Mouse (Mus musculus) brain, adult 2 months (tissue): Measurements from ENCODE around the gene Zzz3.

ENCODE experiments used
- DNase-seq: peaks from one replicate; pipeline ENCODE4 v3.0.0; 2011; ENCODE audit warnings: low read depth, low spot score

Zzz3 gene

GRCm38 (mm10) chr3:152495415-152495898, 100.2 kb downstream of the Zzz3 start:
- peak; percentile 64 for DNase-seq

- no peak for DNase-seq
Measured at GRCm38 (mm10) chr3:152497084-152497483, 101.8 kb downstream of the Zzz3 start.

GRCm38 (mm10) chr3:152497842-152498241, 102.6 kb downstream of the Zzz3 start:
- DNase-seq, result no peak

GRCm38 (mm10) chr3:152498968-152499696, 103.9 kb downstream of the Zzz3 start:
- DNase-seq, result no peak

GRCm38 (mm10) chr3:152507900-152508299, 112.6 kb downstream of the Zzz3 start:
- DNase-seq, result peak; percentile 65

- DNase-seq, result no peak
Measured at GRCm38 (mm10) chr3:152508419-152508993, 113.2 kb downstream of the Zzz3 start.

GRCm38 (mm10) chr3:152509268-152509667, 114.0 kb downstream of the Zzz3 start:
- DNase-seq, result no peak
